13 mouse cellular contexts compared by ENCODE assay signal in genomic region chr6:31261797-31262540, GRCm38 (mm10).
DNase-seq lines count a peak whose midpoint lies in the region; ATAC-seq and TF ChIP-seq lines count a peak whose summit lies in the region.
"Had no signal": no experiment of that assay in that cellular context is flagged by ENCODE, and none has a peak within 500 bp of the region (broad histone marks: within the 10 kb centered on the region; RNA-seq: fewer than 3 reads in every experiment).

No protein-coding gene starts in this region.

- H3K27me3 ChIP-seq in heart, adult 2 months (ENCODE audit: control insufficient read depth, insufficient read depth, low read length): no peaks in the 10 kb centered on the region
- H3K27me3 ChIP-seq in liver, adult 2 months (ENCODE audit: control insufficient read depth, insufficient read depth, low read length): no peaks in the 10 kb centered on the region
- no peaks in the 10 kb centered on the region for H3K27me3 ChIP-seq in liver, embryonic 11.5 days (replicated peaks; ENCODE audit: control insufficient read depth, insufficient read depth, low read length)
- H3K27me3 ChIP-seq: CH12.LX; limb, embryonic 15.5 days; midbrain, embryonic 13.5 days had no signal

- H3K36me3 ChIP-seq in heart, adult 2 months (ENCODE audit: control insufficient read depth, insufficient read depth, low read length): peaks cover 4% of the 10 kb centered on the region
- no peaks in the 10 kb centered on the region for H3K36me3 ChIP-seq in liver, adult 2 months (ENCODE audit: control insufficient read depth, insufficient read depth, low read length)
- no peaks in the 10 kb centered on the region for H3K36me3 ChIP-seq in liver, embryonic 11.5 days (ENCODE audit: control insufficient read depth, insufficient read depth, low read length)
- H3K36me3 ChIP-seq: limb, embryonic 15.5 days; midbrain, embryonic 13.5 days had no signal

- peak; percentile 59 to 73 for DNase-seq in heart, adult 2 months
- no peak for DNase-seq in heart, postnatal 10 days
- DNase-seq in liver, adult 2 months (ENCODE audit: extremely low read depth, low read depth, low spot score): peak; percentile 97
- DNase-seq in liver, embryonic 11.5 days (ENCODE audit: low spot score): no peak
- DNase-seq in adrenal gland, postnatal 10 days: peak; percentile 26
- DNase-seq in lung, postnatal 36 days: peak; percentile 76
- DNase-seq in cerebellum, adult 11 months: no peak
- no peak for DNase-seq in layer of hippocampus, postnatal 25 days (ENCODE audit: extremely low spot score in 1 of 2, low spot score in 1 of 2)
- DNase-seq: cerebellum, adult 18-20 months; right cerebral cortex, postnatal 14 days had no signal

- no peak for TF ChIP-seq CTCF in heart, adult 2 months (IDR thresholded peaks at IDR 0.05)
- no peak for TF ChIP-seq CTCF in liver, adult 2 months (IDR thresholded peaks at IDR 0.05; ENCODE audit: low read depth, low read length)

- no peak overlapping the region for H3K4me3 ChIP-seq in heart, adult 2 months
- H3K4me3 ChIP-seq in liver, adult 2 months (ENCODE audit: insufficient read depth, low read depth, low read length): no peak overlapping the region
- H3K4me3 ChIP-seq in liver, embryonic 11.5 days (ENCODE audit: low read depth, low read length): no peak overlapping the region
- H3K4me3 ChIP-seq: limb, embryonic 15.5 days; midbrain, embryonic 13.5 days had no signal

- H3K9me3 ChIP-seq in liver, embryonic 11.5 days (ENCODE audit: control insufficient read depth, low read length): no peaks in the 10 kb centered on the region
- H3K9me3 ChIP-seq: limb, embryonic 15.5 days; midbrain, embryonic 13.5 days had no signal

- 0 out of 2 replicates have a peak, but pooled peaks have one; percentile 40 for TF ChIP-seq POLR2A in heart, adult 2 months (IDR thresholded peaks at IDR 0.05; ENCODE audit: insufficient read depth, low read depth, low read length)
- no peak for TF ChIP-seq POLR2A in liver, adult 2 months (IDR thresholded peaks at IDR 0.05; ENCODE audit: extremely low read depth, insufficient read depth, low read length)

- no peak overlapping the region for H3K4me2 ChIP-seq in liver, embryonic 11.5 days
- H3K4me2 ChIP-seq: limb, embryonic 15.5 days; midbrain, embryonic 13.5 days had no signal

- peak; percentile 80; the same call in 1 of the 2 replicates for TF ChIP-seq EP300 in heart, adult 2 months (IDR thresholded peaks at IDR 0.05; ENCODE audit: insufficient read depth, low read depth, low read length)

- ATAC-seq in liver, embryonic 11.5 days (replicated peaks; ENCODE audit: low FRiP score): no peak
- ATAC-seq: midbrain, embryonic 13.5 days had no signal

- 59% methylated on average over 15 of the region's 15 CpGs for WGBS in heart, adult 2 months
- 43% methylated on average over 15 of the region's 15 CpGs for WGBS in liver, adult 2 months
- WGBS in liver, embryonic 11.5 days: 87% methylated on average over 15 of the region's 15 CpGs

- peaks cover 10% of the 10 kb centered on the region for H3K4me1 ChIP-seq in heart, adult 2 months (ENCODE audit: control insufficient read depth, insufficient read depth, low read length)
- H3K4me1 ChIP-seq in liver, adult 2 months (ENCODE audit: control insufficient read depth, insufficient read depth, low read length): peaks cover 32% of the 10 kb centered on the region
- no peaks in the 10 kb centered on the region for H3K4me1 ChIP-seq in liver, embryonic 11.5 days (replicated peaks; ENCODE audit: control insufficient read depth, insufficient read depth, low read length)
- H3K4me1 ChIP-seq: limb, embryonic 15.5 days; midbrain, embryonic 13.5 days had no signal

- H3K27ac ChIP-seq in heart, adult 2 months: peak overlapping the region; percentile 83
- peak overlapping the region; percentile 84 for H3K27ac ChIP-seq in liver, adult 2 months (replicated peaks; ENCODE audit: insufficient read depth, low read depth, low read length)
- H3K27ac ChIP-seq in liver, embryonic 11.5 days (ENCODE audit: low read depth, low read length): no peak overlapping the region
- H3K27ac ChIP-seq: limb, embryonic 15.5 days; midbrain, embryonic 13.5 days had no signal

- intact Hi-C loops in heart, adult 2 months (cut with DNase I): no loop called here
- intact Hi-C loops in heart, postnatal 10 days (cut with DNase I): no loop called here

- no peak overlapping the region for H3K9ac ChIP-seq in heart, adult 2 months (ENCODE audit: low read depth, low read length)
- H3K9ac ChIP-seq in liver, adult 2 months (ENCODE audit: low read depth, low read length): no peak overlapping the region
- no peak overlapping the region for H3K9ac ChIP-seq in liver, embryonic 11.5 days (ENCODE audit: low read depth, low read length)
- H3K9ac ChIP-seq: limb, embryonic 15.5 days; midbrain, embryonic 13.5 days had no signal

- H3K79me2 ChIP-seq in heart, adult 2 months (replicated peaks; ENCODE audit: control insufficient read depth, insufficient read depth, low read length): no peaks in the 10 kb centered on the region
- peaks cover 7% of the 10 kb centered on the region; the same call in 1 of the 2 replicates for H3K79me2 ChIP-seq in liver, adult 2 months (ENCODE audit: control insufficient read depth, insufficient read depth, low read length)

Comparison
In these comparisons a context has a peak if more than half of its experiments do, and no peak if none do; other contexts are left out.
1. DNase-seq: peak in heart, adult 2 months (2 of 2), liver, adult 2 months (single experiment), adrenal gland, postnatal 10 days (single experiment) and lung, postnatal 36 days (single experiment); none in heart, postnatal 10 days (0 of 2), liver, embryonic 11.5 days (single experiment), cerebellum, adult 11 months (single experiment) and layer of hippocampus, postnatal 25 days (0 of 2).